Mouse (Mus musculus): ENCODE results near the gene Ccdc71.

DNA sequence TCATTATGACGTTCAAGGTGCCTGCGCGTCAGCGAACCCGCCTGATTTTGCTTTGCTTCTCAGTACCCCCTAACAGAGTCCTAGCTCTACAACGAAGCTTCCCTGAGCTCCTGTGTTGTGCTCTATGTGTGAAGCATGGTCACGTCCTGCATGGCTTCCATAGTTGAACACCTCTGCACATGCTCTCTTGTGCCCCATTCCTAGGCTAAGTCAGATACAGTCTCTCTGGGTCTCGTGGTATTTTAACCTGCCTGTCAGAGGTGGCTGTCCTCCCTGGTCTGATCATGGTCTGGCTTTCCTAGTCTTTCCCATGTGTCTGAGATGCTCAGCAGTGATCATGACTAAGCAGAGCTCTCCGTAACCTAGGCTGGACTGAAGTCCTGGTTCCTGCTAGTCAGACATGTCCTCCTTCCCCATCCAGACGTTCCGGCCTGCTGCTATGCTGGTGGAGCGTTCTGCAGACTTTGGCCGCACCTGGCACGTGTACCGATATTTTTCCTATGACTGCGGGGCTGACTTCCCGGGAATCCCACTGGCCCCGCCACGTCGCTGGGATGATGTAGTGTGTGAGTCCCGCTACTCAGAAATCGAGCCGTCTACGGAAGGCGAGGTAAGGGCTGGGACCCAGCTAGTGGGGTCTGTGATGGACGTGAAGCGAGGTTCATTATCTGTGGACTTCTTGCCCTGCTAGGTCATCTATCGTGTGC lies 20.6 kb downstream of the Ccdc71 start:
- no peak for TF ChIP-seq CTCF (IDR thresholded peaks at IDR 0.05; ENCODE audit: low read depth)
- no peak for TF ChIP-seq EP300 (IDR thresholded peaks at IDR 0.05; ENCODE audit: low read depth)

All from heart, postnatal 0 days (tissue).